Mouse (Mus musculus) bone marrow macrophage, adult 2 months (primary cell): ENCODE results near the gene Col15a1. TPM values are rescaled to one million over a fixed set of nuclear protein-coding genes. Genes with fewer than 3 reads are reported as not detected.

Experiments
- H3K27ac ChIP-seq: 2 replicates; pipeline ENCODE4 v1.5.1; 2012; ENCODE audit warnings: low read depth, low read length; ENCODE audit not compliant: insufficient read depth
- H3K4me1 ChIP-seq: 2 replicates; pipeline ENCODE4 v1.6.1; 2012; ENCODE audit warnings: low read length; ENCODE audit not compliant: control insufficient read depth, insufficient read depth
- H3K4me3 ChIP-seq: 2 replicates; pipeline ENCODE4 v1.5.1; 2012; ENCODE audit warnings: mild to moderate bottlenecking, low read length, moderate library complexity; ENCODE audit not compliant: insufficient read depth
- CTCF ChIP-seq: IDR thresholded peaks from 2 replicates; pipeline ENCODE4 v1.5.1; 2012; ENCODE audit warnings: low read depth, mild to moderate bottlenecking, low read length, moderate library complexity
- POLR2A ChIP-seq: IDR thresholded peaks from 2 replicates; pipeline ENCODE4 v1.6.1; 2012; ENCODE audit warnings: mild to moderate bottlenecking, low read depth, low read length, borderline replicate concordance
- polyA plus RNA-seq: library from polyadenylated mRNA; stranded (reverse); fragments of >200 nt; gene quantifications from 2 replicates; pipeline ENCODE4 v1.2.4, GENCODE M21; 2012; ENCODE audit not compliant: missing spikeins, insufficient read depth, insufficient read length

Gene Col15a1
- polyA plus RNA-seq, result 1.1 and 2.0 TPM in 2 replicates

GRCm38 (mm10) chr4:47207969-47208420, at the start of gene Col15a1:
Gene Col15a1 (plus strand): TSS chr4:47208161.
- no peak within 1 kb of the TSS for H3K27ac ChIP-seq
- no peak within 1 kb of the TSS for H3K4me3 ChIP-seq
- no peaks in the 10 kb centered on the region for H3K4me1 ChIP-seq
- no peak for TF ChIP-seq CTCF
- no peak for TF ChIP-seq POLR2A

DNA sequence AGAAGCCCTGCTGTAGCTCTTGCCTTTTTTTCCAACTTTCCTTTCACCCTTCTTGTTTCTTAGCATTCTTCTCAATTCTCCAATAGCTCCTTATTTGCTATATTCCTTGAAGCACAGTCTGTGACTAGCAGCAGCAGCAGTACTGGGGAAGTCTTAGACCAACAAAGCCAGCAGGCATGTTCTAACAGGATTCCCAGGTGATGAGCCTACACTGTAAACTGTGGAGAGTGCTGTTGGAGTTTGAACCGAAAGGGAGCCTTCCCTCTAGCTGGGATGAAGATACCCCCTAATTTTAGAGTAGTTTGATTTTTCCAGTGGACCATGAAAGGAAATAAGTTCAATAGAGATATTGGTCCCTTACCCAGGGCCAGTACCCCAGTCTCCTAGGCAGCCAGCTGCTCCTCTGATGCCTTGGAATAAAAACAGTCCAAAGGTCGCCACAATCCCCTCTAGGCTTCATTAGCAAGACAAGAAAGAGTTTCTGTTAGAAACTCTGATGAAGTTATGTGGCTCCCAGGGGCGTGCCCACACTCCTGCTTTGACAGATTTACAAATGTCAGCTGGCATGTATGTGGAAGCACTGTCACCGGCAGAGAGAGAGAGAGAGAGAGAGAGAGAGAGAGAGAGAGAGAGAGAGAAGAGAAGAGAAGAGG, 46.7 kb upstream of the Col15a1 start:
- no peak overlapping the region for H3K27ac ChIP-seq
- H3K4me1 ChIP-seq, result no peaks in the 10 kb centered on the region
- no peak for TF ChIP-seq POLR2A
- no peak for TF ChIP-seq CTCF
- no peak overlapping the region for H3K4me3 ChIP-seq

DNA sequence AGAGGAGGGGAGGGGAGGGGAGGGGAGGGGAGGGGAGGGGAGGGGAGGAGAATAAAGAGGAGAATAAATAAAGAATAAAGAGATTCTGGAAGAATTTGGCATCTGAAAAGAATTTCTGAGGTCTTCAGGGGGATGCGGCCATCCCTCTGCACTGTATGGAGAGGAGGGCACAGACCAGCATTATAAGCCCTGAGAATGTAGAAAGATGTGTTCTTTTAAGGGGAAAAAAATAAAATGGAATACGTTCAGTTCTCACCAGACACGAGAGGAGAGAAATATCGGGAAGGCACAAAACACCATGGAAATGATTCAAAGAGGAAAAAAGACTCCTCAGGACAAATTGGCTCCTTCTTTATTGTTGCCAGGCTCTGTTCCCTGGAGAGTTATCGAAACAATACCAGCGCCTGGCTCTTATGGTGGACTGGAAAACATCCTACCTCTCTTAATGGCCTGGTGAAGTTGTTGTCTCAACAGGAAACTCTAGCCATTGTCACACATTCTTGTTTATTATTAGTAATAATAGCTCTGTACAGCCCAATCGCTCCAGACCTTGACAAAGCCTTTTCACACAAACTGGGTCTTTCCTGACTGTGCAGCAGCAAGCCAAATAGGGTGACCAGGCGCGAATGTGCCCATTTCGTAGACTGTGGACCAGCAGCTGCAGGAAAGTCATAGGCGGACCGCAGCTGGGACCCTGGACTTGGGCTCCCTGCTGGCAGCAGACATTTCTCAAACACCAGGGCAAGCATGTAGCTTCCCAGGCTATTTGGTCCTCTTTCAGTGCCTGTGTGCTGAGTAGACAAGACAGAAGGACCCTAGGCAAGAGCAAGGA, 46.0 kb upstream of the Col15a1 start:
- no peak overlapping the region for H3K27ac ChIP-seq
- no peak overlapping the region for H3K4me3 ChIP-seq
- no peaks in the 10 kb centered on the region for H3K4me1 ChIP-seq
- TF ChIP-seq CTCF (no peak), POLR2A (no peak)

GRCm38 (mm10) chr4:47172314-47172713, 35.6 kb upstream of the Col15a1 start:
- H3K27ac ChIP-seq, result no peak overlapping the region
- TF ChIP-seq CTCF (no peak), POLR2A (no peak)
- peaks cover 9% of the 10 kb centered on the region for H3K4me1 ChIP-seq
- H3K4me3 ChIP-seq, result no peak overlapping the region

- Histone ChIP-seq H3K4me3 (no peak overlapping the region), H3K4me1 (peaks cover 9% of the 10 kb centered on the region), H3K27ac (no peak overlapping the region)
- TF ChIP-seq POLR2A (no peak), CTCF (no peak)
Measured at GRCm38 (mm10) chr4:47177101-47177500, 30.9 kb upstream of the Col15a1 start.

GRCm38 (mm10) chr4:47178261-47178961, 29.6 kb upstream of the Col15a1 start:
- H3K27ac ChIP-seq, result no peak overlapping the region
- H3K4me1 ChIP-seq, result peaks cover 9% of the 10 kb centered on the region
- H3K4me3 ChIP-seq, result no peak overlapping the region
- TF ChIP-seq CTCF (no peak), POLR2A (no peak)

DNA sequence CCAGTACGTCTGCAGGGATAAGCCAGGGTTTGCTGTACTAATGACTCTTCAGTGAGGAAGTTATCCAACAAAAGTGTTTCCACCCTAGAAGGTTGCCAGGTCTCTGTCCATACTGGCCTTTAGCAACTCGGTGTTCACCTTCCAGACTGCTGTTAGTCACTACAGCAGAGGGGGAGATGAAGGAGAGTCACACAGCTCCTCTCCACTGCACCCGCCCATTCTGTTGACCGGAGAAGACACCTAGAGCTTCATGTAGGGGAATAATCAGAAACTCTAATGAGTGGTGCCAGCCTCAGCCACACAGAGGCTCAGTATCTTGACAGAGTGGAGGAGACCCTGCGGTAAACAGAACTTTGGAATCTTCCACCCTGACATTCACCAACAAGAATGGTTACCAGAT, 28.4 kb upstream of the Col15a1 start:
- Histone ChIP-seq H3K27ac (no peak overlapping the region), H3K4me1 (peaks cover 9% of the 10 kb centered on the region), H3K4me3 (no peak overlapping the region)
- TF ChIP-seq POLR2A (no peak), CTCF (no peak)

- no peak overlapping the region for H3K27ac ChIP-seq
- no peak overlapping the region for H3K4me3 ChIP-seq
- TF ChIP-seq POLR2A (no peak), CTCF (no peak)
- H3K4me1 ChIP-seq, result no peaks in the 10 kb centered on the region
Measured at GRCm38 (mm10) chr4:47184058-47184661, 23.8 kb upstream of the Col15a1 start.

DNA sequence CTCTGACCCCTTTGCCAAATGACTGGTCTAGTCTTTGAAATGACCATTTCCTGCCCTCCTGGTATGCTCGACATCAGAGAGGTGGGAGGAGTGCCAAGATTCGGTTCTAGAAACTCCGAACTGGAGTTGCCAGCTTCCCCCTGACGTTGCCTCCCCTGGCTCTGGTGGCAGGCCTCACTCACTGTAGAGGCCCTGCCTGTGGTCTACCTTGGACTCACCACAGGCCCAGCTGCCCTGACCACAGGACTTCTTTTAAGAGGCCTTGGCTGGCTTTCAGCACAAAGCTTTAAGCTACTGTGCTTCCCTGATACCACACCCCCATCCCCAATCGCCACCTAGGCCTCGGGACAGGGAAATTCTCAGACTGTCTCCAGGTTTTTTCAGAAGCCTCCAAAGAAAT, 21.4 kb upstream of the Col15a1 start:
- no peak overlapping the region for H3K27ac ChIP-seq
- no peaks in the 10 kb centered on the region for H3K4me1 ChIP-seq
- TF ChIP-seq CTCF (no peak), POLR2A (no peak)
- H3K4me3 ChIP-seq, result no peak overlapping the region
